In genomic region chr12:69713628-69714027, GRCm38 (mm10) we compare ENCODE assay signal across 16 mouse cellular contexts.
"Had no signal": no experiment of that assay in that cellular context is flagged by ENCODE, and none has a peak within 500 bp of the region (broad histone marks: within the 10 kb centered on the region; RNA-seq: fewer than 3 reads in every experiment).

No protein-coding gene starts in this region.

- H3K4me3 ChIP-seq: lung, embryonic 15.5 days; megakaryocyte, embryonic 14.5 days; midbrain, embryonic 13.5 days; midbrain, embryonic 15.5 days; neural tube, embryonic 12.5 days had no signal

- H3K27ac ChIP-seq: lung, embryonic 15.5 days; macrophage; midbrain, embryonic 13.5 days; midbrain, embryonic 15.5 days; neural tube, embryonic 12.5 days had no signal

- H3K9me3 ChIP-seq: lung, embryonic 15.5 days; midbrain, embryonic 15.5 days; neural tube, embryonic 12.5 days had no signal

- H3K4me2 ChIP-seq: lung, embryonic 15.5 days; midbrain, embryonic 11.5 days; midbrain, embryonic 13.5 days; midbrain, embryonic 15.5 days; neural tube, embryonic 12.5 days had no signal

- H3K9ac ChIP-seq: lung, embryonic 15.5 days; midbrain, embryonic 13.5 days; midbrain, embryonic 15.5 days; neural tube, embryonic 12.5 days had no signal

- ATAC-seq: lung, postnatal 0 days; midbrain, embryonic 13.5 days; midbrain, embryonic 15.5 days had no signal

- H3K27me3 ChIP-seq: lung, embryonic 15.5 days; megakaryocyte, embryonic 14.5 days; midbrain, embryonic 13.5 days; midbrain, embryonic 15.5 days; neural tube, embryonic 12.5 days had no signal

- H3K4me1 ChIP-seq: lung, embryonic 15.5 days; megakaryocyte, embryonic 14.5 days; midbrain, embryonic 13.5 days; midbrain, embryonic 15.5 days; neural tube, embryonic 12.5 days had no signal

- DNase-seq: lung, adult 2 months; lung, postnatal 14 days; lung, postnatal 36 days; right cerebral cortex, postnatal 14 days; spleen, adult 18-20 months; thymus, adult 18-20 months; thymus, postnatal 14 days; thymus, postnatal 36 days had no signal
